Mouse (Mus musculus) left cerebral cortex, postnatal 10 days (tissue): Measurements from ENCODE around the gene Rgs14. TPM values are rescaled to one million over a fixed set of nuclear protein-coding genes. Genes with fewer than 3 reads are reported as not detected.

Source experiments
- DNase-seq, 2 experiments: peaks; one replicate each; pipeline ENCODE4 v3.0.0; 2021 to 2022; ENCODE audit warnings: low spot score in 2 of 2, mixed read lengths in 1 of 2; ENCODE audit errors: extremely low spot score in 1 of 2
- intact Hi-C: fragments of 180-260 bp; cut with DNase I; formaldehyde crosslinking; loops from one replicate; pipeline ENCODE4 v1.15.1; 2025
- total RNA-seq, 2 experiments: library from RNA; stranded (reverse); gene quantifications; 2 replicates each; pipeline ENCODE4 v1.2.3; 2021

Rgs14 gene
- total RNA-seq, 2 experiments from 2014 or later, result 19.3 to 20.6 TPM

DNA sequence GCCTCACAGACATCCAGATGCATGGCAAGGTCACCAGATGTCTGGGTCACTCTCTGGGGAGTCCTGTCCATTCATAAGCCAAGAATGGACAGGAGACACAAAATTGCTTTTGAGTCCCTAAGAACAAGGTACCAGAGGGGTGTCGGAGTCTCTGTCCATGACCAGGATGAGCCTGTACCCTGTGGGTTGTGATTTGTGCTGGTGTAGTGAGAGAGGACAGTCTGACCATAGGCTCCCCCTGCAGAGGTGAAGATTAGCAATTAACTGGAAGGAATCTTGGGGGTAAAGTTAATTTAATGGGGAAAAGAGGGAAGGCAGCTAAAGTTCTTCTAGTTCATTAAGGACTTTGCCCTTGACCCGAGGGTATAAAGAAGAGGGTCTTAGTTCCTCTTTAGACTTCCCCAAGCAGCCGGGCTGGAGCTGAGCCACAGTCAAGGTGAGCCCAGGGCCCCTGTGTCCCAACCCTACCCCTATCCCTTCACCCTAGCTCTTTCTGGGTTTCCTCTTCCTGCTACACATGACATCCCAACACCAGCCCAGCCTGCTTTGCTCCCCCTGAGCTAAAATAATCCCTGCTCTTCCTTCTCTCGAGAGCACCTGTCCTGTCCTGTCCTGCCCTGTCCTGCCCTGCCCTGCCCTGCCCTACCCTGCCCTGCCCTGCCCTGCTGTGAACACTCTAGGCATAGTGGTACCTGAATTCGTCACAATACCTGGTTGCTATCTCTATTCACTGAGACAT lies 29.9 kb downstream of the Rgs14 start:
- DNase-seq, result no peak
- intact Hi-C loops, result no loop called here

DNA sequence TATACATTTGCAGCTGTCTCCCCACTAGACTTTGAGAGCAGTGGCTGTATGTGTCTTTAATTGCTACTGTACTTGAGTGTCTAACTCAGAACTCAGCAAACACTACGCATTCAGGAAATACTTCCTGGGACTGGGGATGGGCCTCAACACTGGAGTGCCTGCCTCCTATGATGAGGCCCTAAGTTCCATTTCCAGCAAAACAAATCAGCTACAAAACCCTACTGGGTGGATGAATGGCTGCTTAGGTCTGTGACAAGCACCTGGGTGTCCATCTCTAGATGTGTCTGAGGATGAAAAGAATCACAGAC lies 30.5 kb downstream of the Rgs14 start:
- DNase-seq, result no peak
- intact Hi-C loops, result no loop called here

DNA sequence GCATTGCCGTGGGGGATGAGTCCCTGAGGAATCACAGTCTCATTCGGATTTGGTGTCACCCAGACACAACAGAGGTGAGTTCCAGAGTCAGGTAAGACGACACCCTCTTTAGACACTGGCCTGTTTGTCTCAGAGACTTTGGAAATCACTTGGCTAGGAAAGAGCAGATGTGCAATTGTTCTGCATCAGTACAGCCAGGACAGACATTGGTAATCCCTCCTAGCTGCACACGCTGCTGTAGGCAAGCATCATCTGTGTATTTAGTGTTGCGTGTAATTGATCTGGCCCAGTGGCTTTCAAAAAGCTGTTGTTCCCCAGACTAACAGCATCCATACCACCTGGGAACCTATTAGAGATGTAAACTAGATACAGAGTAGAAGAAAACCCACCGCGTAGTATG lies 33.7 kb downstream of the Rgs14 start:
- intact Hi-C loops, result no loop called here

DNA sequence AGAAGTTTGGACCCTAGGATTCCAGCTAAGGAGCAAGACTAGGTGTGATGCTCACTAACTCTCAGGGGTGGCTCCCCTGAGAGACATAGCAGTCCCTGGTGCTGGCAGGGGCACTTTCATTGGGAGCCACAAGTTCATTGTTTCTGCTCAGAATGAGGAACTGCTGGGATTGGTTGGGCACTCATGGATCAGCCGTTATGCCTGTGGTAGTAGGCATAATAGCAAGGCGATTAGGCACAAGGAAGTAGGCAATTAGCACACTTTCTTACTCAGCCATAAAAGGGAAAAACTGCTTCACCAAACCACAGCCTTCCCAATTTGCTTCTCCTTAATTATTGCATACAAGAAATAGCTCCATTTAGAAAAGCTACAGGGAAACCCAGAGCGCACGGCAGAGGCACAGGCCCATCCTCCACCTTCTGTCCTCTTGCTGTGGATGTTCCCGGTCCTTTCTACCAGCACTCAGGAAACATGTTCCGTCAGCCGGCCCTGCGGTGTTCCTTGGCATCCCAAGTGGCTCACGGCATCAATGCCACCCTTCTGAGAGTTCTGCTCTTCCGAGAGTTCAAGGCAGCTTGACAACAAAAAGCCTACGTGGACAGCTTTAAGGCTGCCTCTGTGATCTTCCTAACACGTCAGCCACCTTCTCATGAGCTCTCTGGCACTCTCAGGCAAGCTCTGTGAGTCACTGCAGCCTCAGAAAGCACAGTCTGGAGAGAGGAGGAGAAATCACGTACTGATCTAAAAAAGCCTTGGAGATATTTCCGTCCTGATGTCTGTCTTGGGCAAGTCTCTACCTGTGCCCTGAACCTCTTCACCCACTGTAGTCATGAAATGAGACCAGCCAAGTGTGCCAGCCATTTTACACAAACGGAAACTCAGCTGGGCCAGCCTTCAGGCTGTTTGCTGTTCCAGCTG lies 34.7 kb downstream of the Rgs14 start:
- DNase-seq, result no peak
- intact Hi-C loops, result loop anchor here (2.0 kb wide), 1 partner anchor 113 kb away; no protein-coding TSS in a partner anchor

More for the DNA sequence above, 33.7 kb downstream of the Rgs14 start:
- DNase-seq, result no peak

DNA sequence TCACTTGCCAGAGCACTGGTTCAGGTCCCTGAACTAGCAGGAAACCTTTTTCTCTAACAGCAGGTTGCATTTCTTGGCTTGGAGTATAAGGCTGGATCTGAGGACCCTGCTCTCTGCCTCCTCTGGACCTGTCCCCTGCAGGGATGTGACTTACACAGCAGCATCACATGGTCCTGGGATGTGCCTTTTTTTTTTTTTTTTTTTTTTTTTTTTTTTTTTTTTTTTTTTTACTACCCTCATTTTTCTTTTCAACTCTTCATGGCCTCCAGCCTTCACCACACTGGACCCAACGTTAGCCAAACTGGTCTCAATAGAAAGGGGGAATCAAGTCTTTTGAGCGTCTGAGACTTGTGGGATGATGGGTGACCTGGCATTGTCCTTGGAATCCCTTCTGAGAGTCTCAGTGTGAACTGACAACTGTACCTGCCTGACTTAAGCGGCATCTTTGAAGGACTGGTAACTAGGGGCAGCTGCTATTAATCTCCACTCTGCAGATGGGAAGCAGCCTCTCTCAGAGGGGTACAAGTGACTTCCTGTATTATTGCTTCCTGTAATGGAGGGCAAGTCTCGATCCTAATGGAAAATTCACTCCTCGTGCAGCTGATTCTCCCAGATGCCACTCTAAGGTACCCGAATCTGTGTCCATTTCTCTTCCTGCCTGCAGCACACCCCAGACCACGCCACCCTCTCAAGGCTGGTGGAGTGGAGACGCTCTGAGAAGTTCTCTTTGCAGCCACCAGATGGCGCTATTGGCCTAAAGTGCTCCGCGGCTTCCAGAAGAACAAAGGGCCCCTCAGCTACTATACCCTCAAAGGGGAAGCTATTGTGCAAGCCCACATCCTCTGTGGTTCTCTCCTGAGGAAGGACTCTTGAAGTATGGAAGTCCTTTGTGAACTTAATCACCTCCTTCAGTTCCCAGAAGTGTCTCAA lies 35.6 kb downstream of the Rgs14 start:
- peak; percentile 77 to 83 for DNase-seq
- intact Hi-C loops, result loop anchor here (2.0 kb wide), 1 partner anchor 112 kb away; no protein-coding TSS in a partner anchor

DNA sequence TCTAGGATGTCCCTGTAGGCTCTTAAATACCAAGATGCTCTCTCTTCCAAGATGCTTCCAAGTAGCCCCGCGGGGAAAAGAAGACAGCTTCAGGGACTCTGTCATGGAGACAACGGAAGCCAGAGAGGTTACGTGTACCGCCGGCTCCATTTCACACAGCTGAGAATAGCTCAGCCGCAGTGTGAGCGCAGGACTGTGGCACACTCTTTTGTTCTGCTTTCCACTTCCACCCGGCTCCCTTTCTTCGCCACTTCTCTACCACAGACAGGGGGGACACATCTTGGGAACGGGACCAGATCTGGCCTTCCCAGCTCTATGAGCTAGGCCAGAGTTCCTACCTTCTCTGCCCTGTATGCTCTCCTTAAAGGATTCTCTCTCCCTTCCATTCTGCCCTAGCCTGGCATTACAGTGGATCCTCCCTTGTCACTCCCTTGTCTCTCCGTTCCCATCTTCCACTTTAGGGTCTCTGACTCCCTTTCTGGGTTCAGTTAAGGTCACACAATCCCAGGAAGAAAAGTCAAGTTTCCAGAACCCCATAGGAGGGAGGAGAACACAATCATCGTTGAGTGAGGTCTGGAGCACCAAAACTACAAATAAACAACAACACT lies 36.4 kb downstream of the Rgs14 start:
- DNase-seq, result no peak
- intact Hi-C loops, result loop anchor here (2.0 kb wide), 1 partner anchor 111 kb away; no protein-coding TSS in a partner anchor

DNA sequence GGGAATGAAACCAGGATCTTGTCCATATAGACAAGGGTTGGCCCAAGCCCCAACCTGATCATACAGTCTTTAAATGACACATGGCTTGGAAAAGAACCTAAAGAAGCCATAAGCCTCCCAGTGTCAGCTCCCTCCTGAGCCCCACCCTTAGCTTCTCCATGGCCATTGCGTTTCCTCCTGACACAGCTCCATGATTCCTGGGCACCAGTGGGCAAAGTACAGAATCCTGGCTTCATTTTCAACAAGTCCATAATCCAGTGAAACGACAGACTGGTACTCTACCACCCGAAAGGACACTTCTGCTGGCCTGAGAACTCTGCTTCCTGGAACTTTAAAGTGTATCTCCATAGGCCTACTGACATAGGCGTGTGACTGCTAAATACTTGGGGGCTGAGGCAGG lies 37.8 kb downstream of the Rgs14 start:
- intact Hi-C loops, result no loop called here
- no peak for DNase-seq

DNA sequence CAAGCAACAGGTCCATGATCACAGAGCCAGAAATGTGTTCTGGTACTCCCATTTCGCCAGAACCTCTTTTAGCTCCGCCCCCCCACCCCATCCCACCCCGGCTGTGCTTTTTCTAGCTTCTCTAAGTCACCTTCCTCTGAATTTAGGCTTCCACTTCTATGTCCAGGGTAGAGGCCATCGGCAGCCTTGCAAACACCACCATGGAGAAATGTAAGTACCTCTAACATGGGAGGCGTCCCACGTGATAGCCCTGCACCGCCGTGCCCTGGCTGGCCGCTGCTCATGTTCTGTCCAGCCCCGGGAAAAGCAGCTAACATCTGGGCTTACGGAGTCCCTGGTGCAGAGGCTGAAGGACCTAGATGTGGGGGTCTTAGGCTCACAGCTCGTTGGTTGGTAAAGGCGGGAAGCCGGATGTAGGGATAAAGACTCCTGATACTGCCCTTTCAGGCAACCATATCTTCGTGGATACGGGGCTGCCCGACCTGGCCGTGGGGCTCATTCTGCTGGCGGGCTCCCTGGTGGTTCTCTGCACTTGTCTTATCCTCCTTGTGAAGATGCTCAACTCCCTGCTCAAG lies 39.1 kb downstream of the Rgs14 start:
- intact Hi-C loops, result no loop called here

DNA sequence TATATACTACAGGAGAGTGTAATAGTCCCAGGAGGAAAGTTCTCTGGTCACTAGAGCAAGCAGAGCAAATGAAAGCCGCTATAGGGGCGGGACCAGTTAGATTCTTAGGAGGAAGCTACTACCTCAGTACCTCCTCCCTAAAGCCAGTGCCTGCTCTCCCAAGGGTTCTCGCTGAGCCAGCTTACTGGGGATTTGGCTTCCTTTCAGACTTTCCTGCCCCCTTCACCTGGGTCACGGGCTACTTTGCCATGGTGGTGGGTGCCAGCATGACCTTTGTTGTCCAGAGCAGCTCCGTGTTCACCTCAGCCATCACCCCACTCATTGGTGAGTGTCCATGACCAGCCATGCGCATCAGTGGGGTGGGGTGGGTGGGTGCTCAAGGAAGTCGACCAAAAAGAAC lies 42.3 kb downstream of the Rgs14 start:
- DNase-seq, result no peak
- intact Hi-C loops, result no loop called here

More for the DNA sequence above, 39.1 kb downstream of the Rgs14 start:
- no peak for DNase-seq

DNA sequence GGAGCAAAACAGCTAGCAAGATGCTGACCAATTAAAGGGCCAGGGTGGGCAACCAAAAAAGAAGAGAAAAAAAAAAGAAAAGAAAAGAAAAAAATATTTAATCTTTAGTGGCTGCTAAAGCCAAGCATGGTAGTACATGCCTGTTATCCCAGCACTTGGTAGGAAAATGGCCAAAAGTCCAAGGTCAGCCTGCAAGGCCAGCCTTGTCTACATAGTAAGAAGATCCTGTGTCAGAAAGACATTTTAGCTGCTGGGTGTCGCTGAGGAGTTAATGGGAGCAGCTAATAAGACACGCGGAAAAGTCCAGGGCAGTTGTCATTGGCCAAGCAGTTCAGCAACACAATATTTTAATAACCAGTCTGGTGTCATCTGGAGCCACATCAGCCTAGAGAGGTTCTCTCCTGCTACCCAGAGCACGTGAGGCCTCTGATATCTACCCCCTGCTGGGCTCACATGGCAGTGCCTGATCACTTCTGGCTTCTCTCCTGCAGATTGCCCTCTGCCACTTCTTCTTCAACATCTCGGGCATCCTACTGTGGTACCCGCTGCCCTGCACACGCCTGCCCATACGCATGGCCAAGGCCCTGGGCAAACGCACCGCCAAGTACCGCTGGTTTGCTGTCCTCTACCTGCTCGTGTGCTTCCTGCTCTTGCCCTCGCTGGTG lies 43.2 kb downstream of the Rgs14 start:
- intact Hi-C loops, result no loop called here
- no peak for DNase-seq

DNA sequence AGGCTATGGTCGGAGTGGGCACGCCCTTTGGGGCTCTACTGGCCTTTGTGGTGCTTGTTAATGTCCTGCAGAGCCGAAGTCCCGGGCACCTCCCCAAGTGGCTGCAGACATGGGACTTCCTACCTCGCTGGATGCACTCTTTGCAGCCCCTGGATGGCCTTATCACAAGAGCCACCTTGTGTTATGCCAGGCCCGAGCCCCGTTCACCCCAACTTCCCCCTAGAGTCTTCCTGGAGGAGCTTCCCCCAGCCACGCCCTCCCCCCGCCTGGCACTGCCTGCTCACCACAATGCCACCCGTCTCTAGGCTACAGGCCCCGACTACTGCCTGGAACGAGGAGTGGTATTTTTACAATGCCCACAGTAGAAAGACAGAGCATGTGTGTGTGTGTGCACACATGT lies 43.8 kb downstream of the Rgs14 start:
- intact Hi-C loops, result no loop called here
- DNase-seq, result peak in 1 of 2 experiments; percentile 47

DNA sequence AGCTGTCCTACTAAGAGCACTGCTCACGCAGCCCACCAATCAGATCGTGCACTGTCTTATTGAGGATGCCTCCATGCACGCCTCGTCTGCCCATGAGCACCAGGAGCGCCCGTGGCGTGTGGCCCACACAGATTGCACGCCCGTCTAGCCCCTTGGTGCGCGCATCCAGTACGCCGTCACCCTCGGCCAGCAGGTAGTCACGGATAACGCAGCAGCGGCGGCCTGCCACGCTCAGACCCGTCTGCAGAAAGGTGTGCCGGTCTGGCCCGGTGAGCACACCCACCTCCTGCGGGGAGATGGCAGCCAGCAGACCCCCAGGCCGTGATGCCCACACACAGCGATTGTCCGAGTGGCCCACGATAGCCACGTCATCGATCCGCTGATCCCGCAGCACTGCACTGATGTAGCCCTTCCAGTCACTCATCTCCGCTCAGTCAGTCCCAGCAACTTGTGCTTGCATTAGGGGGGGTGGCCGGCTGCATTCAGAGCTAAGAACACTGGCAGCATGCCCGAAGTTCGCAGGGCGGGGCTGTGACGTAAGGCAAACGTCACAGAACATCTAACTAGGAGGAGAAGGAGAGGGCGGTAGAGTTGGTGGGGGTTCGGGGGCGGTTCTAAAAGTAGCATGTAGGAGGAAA lies 45.3 kb downstream of the Rgs14 start, which contains the start of gene Pfn3:
Gene Pfn3 (minus strand): TSS at position 490 of the 638 bp plus-strand sequence.
- intact Hi-C loops, result no loop called here
- DNase-seq, result peak; percentile 74 to 85

DNA sequence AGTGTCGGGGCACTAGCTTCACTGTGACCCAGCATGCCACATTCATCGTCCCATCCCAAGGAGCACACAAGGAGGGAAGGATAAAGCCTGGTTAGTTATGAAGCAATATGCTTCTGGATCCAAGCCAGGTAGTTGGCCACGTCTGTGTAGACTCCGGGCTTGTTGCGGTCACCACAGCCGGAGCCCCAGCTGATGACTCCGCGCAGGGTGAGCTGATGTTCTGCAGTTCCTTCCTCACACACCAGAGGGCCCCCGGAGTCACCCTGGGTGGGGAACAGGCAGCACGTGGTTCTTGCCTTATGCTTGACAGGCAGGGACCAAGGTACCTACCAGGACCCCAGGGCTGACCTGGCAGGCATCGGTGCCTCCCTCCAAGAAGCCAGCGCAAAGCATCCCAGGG lies 48.5 kb downstream of the Rgs14 start:
- DNase-seq, result peak; percentile 60 to 90
- intact Hi-C loops, result no loop called here

DNA sequence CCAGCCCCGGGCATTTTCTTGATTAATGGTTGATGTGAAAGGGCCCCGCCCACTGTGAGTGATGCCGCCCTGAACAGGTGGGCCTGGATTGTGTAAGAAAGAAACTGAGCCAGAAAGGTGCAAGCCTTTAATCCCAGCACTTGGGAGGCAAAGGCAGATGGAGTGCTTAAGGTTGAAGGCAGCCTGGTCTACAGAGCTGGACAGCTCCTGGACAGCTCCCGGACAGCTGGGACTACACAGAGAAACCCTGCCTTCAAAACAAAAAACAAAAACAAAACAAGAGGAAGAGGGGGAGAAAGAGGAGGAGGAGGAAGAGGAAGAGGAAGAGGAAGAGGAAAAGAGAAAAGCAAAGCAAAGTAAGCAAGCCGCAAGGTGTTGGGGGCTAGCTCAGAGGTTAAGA lies 49.6 kb downstream of the Rgs14 start:
- intact Hi-C loops, result no loop called here
- no peak for DNase-seq

DNA sequence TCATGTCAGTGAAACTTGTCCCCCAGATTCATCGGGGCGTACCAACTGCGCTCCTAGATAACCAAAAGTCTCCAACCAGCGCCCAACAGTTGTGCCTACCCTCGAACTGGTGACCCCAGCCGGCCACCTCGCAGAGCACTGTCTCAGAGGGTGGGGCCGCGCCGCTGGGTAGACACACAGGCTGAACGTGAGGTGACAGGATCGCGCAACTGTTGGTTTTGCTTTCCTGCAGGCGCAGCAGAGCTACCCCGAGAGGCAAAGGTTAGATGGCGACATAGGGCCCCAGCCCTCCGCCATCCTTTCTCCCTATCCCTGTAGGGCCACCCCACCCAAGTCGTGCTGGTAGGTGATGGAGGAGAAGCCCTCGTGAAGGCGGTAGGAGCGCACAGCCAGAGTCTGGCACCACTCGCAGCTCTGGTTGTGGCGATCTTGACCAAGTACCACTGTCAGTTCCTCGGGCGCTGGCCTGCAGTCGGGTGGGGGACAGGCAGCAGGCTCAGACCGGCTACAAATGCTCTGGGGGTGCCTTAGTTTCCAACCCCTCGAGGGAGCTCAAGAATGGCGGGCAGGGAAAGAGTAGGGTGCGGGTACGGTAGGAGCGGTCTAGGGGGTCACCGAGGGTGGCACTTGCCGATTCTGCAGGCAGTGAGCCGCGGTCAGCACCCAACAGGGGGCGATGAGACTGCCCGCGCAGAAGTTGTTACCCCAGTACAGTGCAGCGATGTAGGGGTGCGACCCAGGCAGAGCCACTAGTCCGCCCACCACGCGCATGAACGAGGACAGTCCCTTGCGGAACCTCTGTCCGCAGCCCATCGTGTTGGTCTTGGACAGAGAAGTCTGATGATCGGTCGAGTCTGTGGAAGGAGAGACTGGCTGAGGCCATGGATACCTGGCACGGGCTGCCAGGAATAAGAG lies 50.7 kb downstream of the Rgs14 start:
- peak in 1 of 2 experiments; percentile 44 for DNase-seq
- intact Hi-C loops, result loop anchor here (2.0 to 5.0 kb wide), 2 partner anchors 51 to 92 kb away; partner anchors contain the start of gene Pdlim7
